Mouse (Mus musculus) kidney, adult 2 months (tissue): Measurements from ENCODE around the gene Vill. TPM values are rescaled to one million over a fixed set of nuclear protein-coding genes. Genes with fewer than 3 reads are reported as not detected.

ENCODE experiments used
- DNase-seq: peaks from one replicate; pipeline ENCODE4 v3.0.0; 2021
- H3K27ac ChIP-seq: fragments of 200-500 bp; 2 replicates; pipeline ENCODE4 v1.5.1; 2012; ENCODE audit warnings: low read depth, low read length, control low read depth, inconsistent platforms; ENCODE audit not compliant: insufficient read depth
- H3K27me3 ChIP-seq: fragments of 200-500 bp; replicated peaks from 2 replicates; pipeline ENCODE4 v1.6.1; 2012; ENCODE audit warnings: mild to moderate bottlenecking, moderate library complexity, low read length, inconsistent platforms; ENCODE audit not compliant: control insufficient read depth, insufficient read depth
- H3K36me3 ChIP-seq: fragments of 200-500 bp; 2 replicates; pipeline ENCODE4 v1.6.1; 2012; ENCODE audit warnings: mild to moderate bottlenecking, moderate library complexity, low read length, inconsistent platforms; ENCODE audit not compliant: control insufficient read depth, insufficient read depth
- H3K4me1 ChIP-seq: fragments of 200-500 bp; 2 replicates; pipeline ENCODE4 v1.6.1; 2011; ENCODE audit warnings: low read length; ENCODE audit not compliant: control insufficient read depth, insufficient read depth
- H3K4me3 ChIP-seq: fragments of 200-500 bp; 2 replicates; pipeline ENCODE4 v1.5.1; 2011; ENCODE audit warnings: mild to moderate bottlenecking, low read depth, low read length, control low read depth; ENCODE audit not compliant: insufficient read depth
- CTCF ChIP-seq: fragments of 200-500 bp; conservative IDR thresholded peaks from 2 replicates; pipeline ENCODE4 v1.5.1; 2011; ENCODE audit warnings: low read depth, mild to moderate bottlenecking, control low read depth, low read length, moderate library complexity, mixed read lengths; ENCODE audit not compliant: insufficient read depth, insufficient read length
- POLR2A ChIP-seq: fragments of 200-500 bp; IDR thresholded peaks from one replicate; pipeline ENCODE4 v1.6.1; 2011; ENCODE audit warnings: low read depth, low read length, control low read depth
- WGBS: fragments of 180-500 bp; shearing (Covaris S2); methylation state at CpG from one replicate; pipeline ENCODE4 v1.1.7; 2018; 5-methylcytosine and 5-hydroxymethylcytosine counted together
- polyA plus RNA-seq: library from polyadenylated mRNA; depleted of rRNA; stranded (reverse); fragments of >200 nt; gene quantifications from 2 replicates; pipeline ENCODE4 v1.2.3, GENCODE M21; 2012

Vill gene
- polyA plus RNA-seq, 1 experiment, result 48.5 TPM

- H3K4me3 ChIP-seq, result no peak overlapping the region
- TF ChIP-seq POLR2A (no peak), CTCF (no peak)
- no peaks in the 10 kb centered on the region for H3K27me3 ChIP-seq
- 90% methylated on average over 7 of the region's 7 CpGs for WGBS
- peaks cover 4% of the 10 kb centered on the region for H3K4me1 ChIP-seq
- H3K36me3 ChIP-seq, result no peaks in the 10 kb centered on the region
- no peak overlapping the region for H3K27ac ChIP-seq
- DNase-seq, result no peak
These were observed 35.6 kb upstream of the Vill start for GRCm38 (mm10) chr9:119016785-119017507.

DNA sequence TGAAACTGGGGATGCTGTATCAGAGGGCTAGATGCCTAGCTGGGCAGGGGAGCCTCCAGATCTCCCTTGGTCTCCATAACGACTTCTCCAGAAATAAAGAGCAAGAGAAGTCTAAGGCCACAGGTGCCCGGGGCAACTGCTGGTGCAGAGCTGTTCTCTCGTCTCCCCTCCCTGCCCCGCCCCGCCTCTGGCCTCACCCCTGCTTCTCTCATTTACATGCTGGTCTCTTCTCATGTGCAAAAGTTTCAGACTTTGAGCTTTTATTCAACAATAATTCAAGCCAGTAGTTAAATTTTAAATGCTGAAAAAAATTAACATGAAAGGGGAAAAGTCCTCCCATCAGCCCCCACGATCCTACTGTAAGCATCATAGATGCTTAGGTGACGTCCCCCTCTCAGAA, 30.8 kb upstream of the Vill start:
- peak overlapping the region; percentile 72 for H3K27ac ChIP-seq

GRCm38 (mm10) chr9:119025263-119025662, 27.3 kb upstream of the Vill start:
- DNase-seq, result peak; percentile 82
- H3K27ac ChIP-seq, result peak overlapping the region; percentile 87
- H3K27me3 ChIP-seq, result no peaks in the 10 kb centered on the region
- no peaks in the 10 kb centered on the region for H3K36me3 ChIP-seq
- TF ChIP-seq CTCF (no peak; the same call in 1 of the 2 replicates), POLR2A (no peak)
- H3K4me1 ChIP-seq, result peaks cover 35% of the 10 kb centered on the region
- no peak overlapping the region for H3K4me3 ChIP-seq
- 28% methylated on average over 6 of the region's 6 CpGs for WGBS

More for the DNA sequence above, 30.8 kb upstream of the Vill start:
- TF ChIP-seq CTCF, result no peak
- no peak for TF ChIP-seq POLR2A
- H3K27me3 ChIP-seq, result no peaks in the 10 kb centered on the region
- H3K36me3 ChIP-seq, result no peaks in the 10 kb centered on the region
- 40% methylated on average over 7 of the region's 7 CpGs for WGBS
- DNase-seq, result peak; percentile 79
- H3K4me3 ChIP-seq, result no peak overlapping the region
- peaks cover 28% of the 10 kb centered on the region for H3K4me1 ChIP-seq

GRCm38 (mm10) chr9:119025832-119026331, 26.7 kb upstream of the Vill start:
- DNase-seq, result peak; percentile 87
- Histone ChIP-seq H3K27me3 (no peaks in the 10 kb centered on the region), H3K4me3 (no peak overlapping the region), H3K4me1 (peaks cover 32% of the 10 kb centered on the region), H3K36me3 (no peaks in the 10 kb centered on the region), H3K27ac (peak overlapping the region; percentile 84)
- TF ChIP-seq CTCF, result no peak; the same call in 1 of the 2 replicates
- no peak for TF ChIP-seq POLR2A
- 33% methylated on average over 7 of the region's 7 CpGs for WGBS

DNA sequence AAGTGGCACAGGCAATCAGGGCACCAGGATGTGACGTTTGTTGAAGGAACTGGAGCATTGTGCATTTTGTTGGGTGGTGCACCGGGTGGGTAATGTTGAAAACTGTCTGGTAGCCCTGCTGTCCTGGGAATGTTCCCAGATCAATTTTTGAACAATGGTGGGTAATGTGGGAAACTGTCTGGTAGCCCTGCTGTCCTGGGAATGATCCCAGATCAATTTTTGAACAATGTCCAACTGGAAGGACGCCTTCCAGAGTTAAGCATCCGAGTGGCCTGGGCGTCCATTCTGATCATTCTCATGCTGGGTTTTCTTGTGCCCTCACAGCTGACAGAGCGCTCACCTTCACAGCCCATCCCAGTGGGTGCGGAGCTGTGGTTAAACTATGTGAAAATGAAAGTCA, 25.2 kb upstream of the Vill start:
- 88% methylated on average over 7 of the region's 7 CpGs for WGBS

GRCm38 (mm10) chr9:119028226-119029195, 24.1 kb upstream of the Vill start:
- Histone ChIP-seq H3K36me3 (no peaks in the 10 kb centered on the region), H3K27me3 (no peaks in the 10 kb centered on the region), H3K27ac (peak overlapping the region; percentile 30; the same call in 1 of the 2 replicates), H3K4me3 (no peak overlapping the region), H3K4me1 (peaks cover 22% of the 10 kb centered on the region)
- WGBS, result 83% methylated on average over 27 of the region's 27 CpGs
- no peak for DNase-seq
- TF ChIP-seq POLR2A (no peak), CTCF (no peak)

More for the DNA sequence above, 25.2 kb upstream of the Vill start:
- Histone ChIP-seq H3K27me3 (no peaks in the 10 kb centered on the region), H3K27ac (peak overlapping the region; percentile 49; the same call in 1 of the 2 replicates), H3K36me3 (no peaks in the 10 kb centered on the region), H3K4me3 (no peak overlapping the region), H3K4me1 (peaks cover 28% of the 10 kb centered on the region)
- TF ChIP-seq POLR2A (no peak), CTCF (no peak)
- DNase-seq, result no peak

DNA sequence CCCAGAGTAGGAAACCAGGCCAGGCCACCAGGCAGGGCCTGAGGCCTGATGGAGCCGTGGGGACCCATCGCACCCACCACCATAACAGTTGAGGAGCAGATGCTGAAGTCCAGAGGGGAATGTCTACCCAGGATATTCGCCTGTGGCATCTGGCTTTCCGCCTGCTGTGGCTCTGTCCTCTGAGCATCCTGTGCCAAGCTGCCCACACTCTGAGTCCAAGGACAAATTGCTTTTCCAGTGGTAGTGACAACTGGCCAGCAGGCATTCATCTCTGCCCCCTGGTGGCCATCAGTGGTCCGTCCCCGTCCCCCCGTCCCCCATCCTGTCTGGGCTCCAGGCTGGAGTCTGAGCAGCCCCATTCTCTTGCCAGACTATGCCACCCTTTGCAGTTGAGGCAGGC, 23.0 kb upstream of the Vill start:
- Histone ChIP-seq H3K36me3 (no peaks in the 10 kb centered on the region), H3K4me1 (peaks cover 14% of the 10 kb centered on the region; the same call in 1 of the 2 replicates), H3K27ac (0 out of 2 replicates have a peak overlapping the region, but pooled peaks have one; percentile 11), H3K4me3 (no peak overlapping the region), H3K27me3 (no peaks in the 10 kb centered on the region)
- WGBS, result 33% methylated on average over 7 of the region's 7 CpGs
- no peak for TF ChIP-seq POLR2A
- TF ChIP-seq CTCF, result peak; percentile 79
- peak; percentile 92 for DNase-seq
